Mouse (Mus musculus): ENCODE measurements around the gene Ptges2. TPM values are rescaled to one million over a fixed set of nuclear protein-coding genes. Genes with fewer than 3 reads are reported as not detected.

Gene Ptges2
- polyA plus RNA-seq, 1 experiment from 2014 or later: 32.3 TPM

- 95% methylated on average over 16 of the region's 16 CpGs for WGBS
- H3K27me3 ChIP-seq (ENCODE audit: control insufficient read depth, insufficient read depth, low read length): no peaks in the 10 kb centered on the region
- peak overlapping the region; percentile 41 for H3K4me2 ChIP-seq (ENCODE audit: low read depth, severe bottlenecking)
- peaks cover 13% of the 10 kb centered on the region; the same call in 1 of the 2 replicates for H3K4me1 ChIP-seq (ENCODE audit: control insufficient read depth, insufficient read depth, low read length)
- H3K9ac ChIP-seq (ENCODE audit: low read length): no peak overlapping the region
- H3K4me3 ChIP-seq (ENCODE audit: low read depth, low read length): peak overlapping the region; percentile 18
- 0 out of 2 replicates have a peak overlapping the region, but pooled peaks have one; percentile 8 for H3K27ac ChIP-seq (replicated peaks; ENCODE audit: low read depth, low read length)
- DNase-seq (ENCODE audit: low spot score) (no peak), ATAC-seq (ENCODE audit: insufficient number of reproducible peaks, low FRiP score, low TSS enrichment, low read depth) (no peak)
- no peaks in the 10 kb centered on the region; the same call in 1 of the 2 replicates for H3K9me3 ChIP-seq (ENCODE audit: control insufficient read depth, low read length)
- no peaks in the 10 kb centered on the region for H3K36me3 ChIP-seq (ENCODE audit: control insufficient read depth, insufficient read depth, low read length)
Measured at GRCm38 (mm10) chr2:32452441-32452971, 56.8 kb downstream of the Ptges2 start.

- Histone ChIP-seq H3K9me3 (ENCODE audit: control insufficient read depth, low read length) (no peaks in the 10 kb centered on the region; the same call in 1 of the 2 replicates), H3K36me3 (ENCODE audit: control insufficient read depth, insufficient read depth, low read length) (no peaks in the 10 kb centered on the region), H3K4me2 (ENCODE audit: low read depth, severe bottlenecking) (no peak overlapping the region), H3K4me1 (ENCODE audit: control insufficient read depth, insufficient read depth, low read length) (peaks cover 13% of the 10 kb centered on the region; the same call in 1 of the 2 replicates), H3K4me3 (ENCODE audit: low read depth, low read length) (no peak overlapping the region), H3K9ac (ENCODE audit: low read length) (no peak overlapping the region), H3K27ac (replicated peaks; ENCODE audit: low read depth, low read length) (no peak overlapping the region), H3K27me3 (ENCODE audit: control insufficient read depth, insufficient read depth, low read length) (no peaks in the 10 kb centered on the region)
- 88% methylated on average over 5 of the region's 5 CpGs for WGBS
- ATAC-seq (ENCODE audit: insufficient number of reproducible peaks, low FRiP score, low TSS enrichment, low read depth) (no peak), DNase-seq (ENCODE audit: low spot score) (no peak)
Measured at GRCm38 (mm10) chr2:32453641-32454303, 58.1 kb downstream of the Ptges2 start.

GRCm38 (mm10) chr2:32454633-32455032 lies 58.9 kb downstream of the Ptges2 start:
- Histone ChIP-seq H3K9me3 (ENCODE audit: control insufficient read depth, low read length) (no peaks in the 10 kb centered on the region; the same call in 1 of the 2 replicates), H3K9ac (ENCODE audit: low read length) (no peak overlapping the region), H3K36me3 (ENCODE audit: control insufficient read depth, insufficient read depth, low read length) (no peaks in the 10 kb centered on the region), H3K27me3 (ENCODE audit: control insufficient read depth, insufficient read depth, low read length) (no peaks in the 10 kb centered on the region), H3K27ac (replicated peaks; ENCODE audit: low read depth, low read length) (no peak overlapping the region), H3K4me2 (ENCODE audit: low read depth, severe bottlenecking) (no peak overlapping the region), H3K4me3 (ENCODE audit: low read depth, low read length) (no peak overlapping the region), H3K4me1 (ENCODE audit: control insufficient read depth, insufficient read depth, low read length) (peaks cover 13% of the 10 kb centered on the region; the same call in 1 of the 2 replicates)
- DNase-seq (ENCODE audit: low spot score) (no peak), ATAC-seq (ENCODE audit: insufficient number of reproducible peaks, low FRiP score, low TSS enrichment, low read depth) (no peak)
- 58% methylated on average over 10 of the region's 10 CpGs for WGBS

GRCm38 (mm10) chr2:32455101-32455500 lies 59.4 kb downstream of the Ptges2 start:
- Histone ChIP-seq H3K27ac (replicated peaks; ENCODE audit: low read depth, low read length) (no peak overlapping the region), H3K9ac (ENCODE audit: low read length) (no peak overlapping the region), H3K4me2 (ENCODE audit: low read depth, severe bottlenecking) (no peak overlapping the region), H3K36me3 (ENCODE audit: control insufficient read depth, insufficient read depth, low read length) (no peaks in the 10 kb centered on the region), H3K27me3 (ENCODE audit: control insufficient read depth, insufficient read depth, low read length) (no peaks in the 10 kb centered on the region), H3K4me3 (ENCODE audit: low read depth, low read length) (no peak overlapping the region), H3K4me1 (ENCODE audit: control insufficient read depth, insufficient read depth, low read length) (peaks cover 13% of the 10 kb centered on the region; the same call in 1 of the 2 replicates), H3K9me3 (ENCODE audit: control insufficient read depth, low read length) (no peaks in the 10 kb centered on the region)
- 92% methylated on average over 8 of the region's 8 CpGs for WGBS
- ATAC-seq (ENCODE audit: insufficient number of reproducible peaks, low FRiP score, low TSS enrichment, low read depth): no peak
- DNase-seq (ENCODE audit: low spot score): no peak

Other genes with a start within 250 kb of the Ptges2 start
- gene Prrc2b, start 244.8 kb upstream of the Ptges2 start, polyA plus RNA-seq (2014; fragmentation: Nextera tagmentation; extraction: Ambion mirVana): 62.5 and 72.5 TPM in 2 replicates
- gene Pomt1, start 159.3 kb upstream of the Ptges2 start, polyA plus RNA-seq (2014; fragmentation: Nextera tagmentation; extraction: Ambion mirVana): 18.7 TPM in 2 replicates
- gene Uck1, start 135.7 kb upstream of the Ptges2 start, polyA plus RNA-seq (2014; fragmentation: Nextera tagmentation; extraction: Ambion mirVana): 58.6 and 61.5 TPM in 2 replicates
- gene Golga2, start 108.5 kb upstream of the Ptges2 start, polyA plus RNA-seq (2014; fragmentation: Nextera tagmentation; extraction: Ambion mirVana): 18.1 and 18.9 TPM in 2 replicates
- gene Swi5, start 107.8 kb upstream of the Ptges2 start, polyA plus RNA-seq (2014; fragmentation: Nextera tagmentation; extraction: Ambion mirVana): 272 and 354 TPM in 2 replicates
- gene Ciz1, start 43.6 kb upstream of the Ptges2 start, polyA plus RNA-seq (2014; fragmentation: Nextera tagmentation; extraction: Ambion mirVana): 52.2 and 67.8 TPM in 2 replicates
- 36.1 and 39.9 TPM in 2 replicates for gene Dnm1, start 42.6 kb upstream of the Ptges2 start, polyA plus RNA-seq (2014; fragmentation: Nextera tagmentation; extraction: Ambion mirVana)
- 39.4 and 44.4 TPM in 2 replicates for gene 1110008P14Rik, start 14.0 kb upstream of the Ptges2 start, polyA plus RNA-seq (2014; fragmentation: Nextera tagmentation; extraction: Ambion mirVana)
- gene Lcn2, start 7.6 kb upstream of the Ptges2 start, polyA plus RNA-seq (2014; fragmentation: Nextera tagmentation; extraction: Ambion mirVana): 0.35 TPM in 1 of 2 replicates, not detected in the other
- 5.6 and 6.9 TPM in 2 replicates for gene Naif1, start 54.6 kb downstream of the Ptges2 start, polyA plus RNA-seq (2014; fragmentation: Nextera tagmentation; extraction: Ambion mirVana)
- 19.2 and 21.9 TPM in 2 replicates for gene Slc25a25, start 55.5 kb downstream of the Ptges2 start, polyA plus RNA-seq (2014; fragmentation: Nextera tagmentation; extraction: Ambion mirVana)
- gene Fam102a, start 139.4 kb downstream of the Ptges2 start, polyA plus RNA-seq (2014; fragmentation: Nextera tagmentation; extraction: Ambion mirVana): 9.8 and 12.4 TPM in 2 replicates
- 89.0 and 98.6 TPM in 2 replicates for gene Dpm2, start 175.0 kb downstream of the Ptges2 start, polyA plus RNA-seq (2014; fragmentation: Nextera tagmentation; extraction: Ambion mirVana)
- gene Pip5kl1, start 178.9 kb downstream of the Ptges2 start, polyA plus RNA-seq (2014; fragmentation: Nextera tagmentation; extraction: Ambion mirVana): 3.3 and 4.0 TPM in 2 replicates
- gene 9430097D07Rik, start 179.8 kb downstream of the Ptges2 start, polyA plus RNA-seq (2014; fragmentation: Nextera tagmentation; extraction: Ambion mirVana): 0.33 and 0.34 TPM in 2 replicates
- gene St6galnac4, start 191.2 kb downstream of the Ptges2 start, polyA plus RNA-seq (2014; fragmentation: Nextera tagmentation; extraction: Ambion mirVana): 21.2 and 21.5 TPM in 2 replicates
- gene St6galnac6, start 203.8 kb downstream of the Ptges2 start, polyA plus RNA-seq (2014; fragmentation: Nextera tagmentation; extraction: Ambion mirVana): 6.5 and 7.5 TPM in 2 replicates
- gene Ak1, start 225.9 kb downstream of the Ptges2 start, polyA plus RNA-seq (2014; fragmentation: Nextera tagmentation; extraction: Ambion mirVana): 25.4 and 29.8 TPM in 2 replicates